Mouse (Mus musculus) megakaryocyte, embryonic 14.5 days (primary cell): Measurements from ENCODE around the gene Rabep2. TPM values are rescaled to one million over a fixed set of nuclear protein-coding genes. Genes with fewer than 3 reads are reported as not detected.

Experiments
- H3K27me3 ChIP-seq: replicated peaks from 2 replicates; pipeline ENCODE3; 2012; ENCODE audit warnings: inconsistent platforms
- H3K36me3 ChIP-seq: replicated peaks from 2 replicates; pipeline ENCODE3; 2012; ENCODE audit warnings: low read length, inconsistent platforms, mixed read lengths
- H3K4me1 ChIP-seq: 2 replicates; pipeline ENCODE4 v1.6.1; 2012; ENCODE audit warnings: inconsistent platforms
- H3K4me3 ChIP-seq: replicated peaks from 2 replicates; pipeline ENCODE3; 2012; ENCODE audit warnings: moderate library complexity, mild to moderate bottlenecking, inconsistent platforms
- H3K9me3 ChIP-seq: 2 replicates; pipeline ENCODE4 v1.6.1; 2012; ENCODE audit warnings: inconsistent platforms
- FLI1 ChIP-seq: IDR thresholded peaks from 2 replicates; pipeline ENCODE4 v1.6.1; 2012; ENCODE audit warnings: low read length, inconsistent platforms, mixed read lengths
- GATA1 ChIP-seq: IDR thresholded peaks from 3 replicates; pipeline ENCODE4 v1.6.1; 2012; ENCODE audit warnings: mixed read lengths, low read length, inconsistent platforms, borderline replicate concordance
- polyA plus RNA-seq: library from polyadenylated mRNA; stranded (reverse); fragments of >175 nt; gene quantifications from 2 replicates; pipeline ENCODE4 v1.2.3, GENCODE M21; 2012; ENCODE audit warnings: low replicate concordance; ENCODE audit not compliant: insufficient read depth

The Rabep2 gene
- polyA plus RNA-seq, 1 experiment: 97.9 TPM

DNA sequence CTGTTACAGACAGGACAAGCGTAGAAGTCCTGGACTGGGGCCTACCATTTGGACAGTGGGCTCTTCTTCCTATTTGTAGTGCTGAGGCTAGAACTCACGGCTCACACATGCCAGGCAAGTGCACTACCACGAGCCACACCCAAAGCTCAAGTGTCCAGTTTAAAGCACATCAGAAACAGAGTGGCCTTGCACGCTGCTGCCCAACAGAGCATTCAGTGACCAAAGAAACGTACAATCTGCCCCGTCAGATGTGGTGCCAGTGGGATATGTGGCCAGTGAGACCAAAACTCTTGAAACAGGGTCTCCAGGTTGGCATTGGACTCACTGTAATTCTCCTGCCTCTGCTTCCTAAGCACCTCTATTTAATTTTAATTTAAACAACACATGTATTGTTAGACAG lies 22.1 kb downstream of the Rabep2 start:
- H3K36me3 ChIP-seq: peaks cover 83% of the 10 kb centered on the region
- H3K9me3 ChIP-seq: no peaks in the 10 kb centered on the region
- H3K4me3 ChIP-seq: no peak overlapping the region
- TF ChIP-seq GATA1 (no peak), FLI1 (no peak)
- H3K4me1 ChIP-seq: peaks cover 52% of the 10 kb centered on the region
- H3K27me3 ChIP-seq: no peaks in the 10 kb centered on the region

DNA sequence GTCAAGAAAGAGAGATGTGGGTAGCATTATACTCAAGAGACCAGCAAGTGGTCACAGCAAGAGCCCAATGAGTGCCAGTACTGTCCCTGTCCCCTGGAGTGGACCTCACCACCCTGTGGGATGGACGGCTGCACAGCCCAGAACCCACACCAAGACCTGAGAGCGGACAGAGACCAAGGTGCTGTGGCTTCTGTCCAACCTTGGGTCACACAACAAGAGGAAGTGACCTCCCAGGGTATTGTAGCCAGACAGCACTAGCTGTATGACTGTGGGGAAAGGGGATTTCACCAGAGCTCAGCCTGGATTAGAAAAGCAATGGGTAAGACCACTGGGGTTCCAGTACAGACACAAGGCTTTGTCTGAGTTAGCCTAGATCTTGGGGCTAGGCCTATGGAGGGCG lies 23.7 kb downstream of the Rabep2 start:
- H3K4me1 ChIP-seq: peaks cover 64% of the 10 kb centered on the region
- H3K4me3 ChIP-seq: no peak overlapping the region
- H3K27me3 ChIP-seq: no peaks in the 10 kb centered on the region
- no peak for TF ChIP-seq FLI1
- TF ChIP-seq GATA1: no peak
- H3K36me3 ChIP-seq: peaks cover 83% of the 10 kb centered on the region
- H3K9me3 ChIP-seq: no peaks in the 10 kb centered on the region

DNA sequence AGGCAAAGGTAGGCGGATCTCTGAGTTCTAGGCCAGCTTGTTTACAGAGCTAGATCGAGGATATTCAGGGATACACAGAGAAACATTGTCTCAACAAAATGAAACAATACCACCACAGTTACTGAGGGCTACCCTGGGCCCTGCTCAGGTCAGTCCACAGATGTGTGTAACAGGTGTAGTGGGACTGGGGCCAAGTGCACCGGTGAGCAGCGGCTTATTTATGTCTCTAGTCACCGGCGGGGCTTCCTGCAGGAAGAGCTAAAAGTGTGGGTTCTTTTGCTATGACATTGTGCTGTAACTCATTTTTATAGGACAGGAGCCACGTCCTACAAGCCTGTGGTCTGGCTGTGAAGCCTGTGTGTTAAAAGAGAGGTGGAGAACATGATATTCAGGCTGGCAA lies 25.3 kb downstream of the Rabep2 start:
- no peak for TF ChIP-seq GATA1
- no peak for TF ChIP-seq FLI1
- no peak overlapping the region for H3K4me3 ChIP-seq
- peaks cover 83% of the 10 kb centered on the region for H3K36me3 ChIP-seq
- peaks cover 73% of the 10 kb centered on the region for H3K4me1 ChIP-seq
- H3K27me3 ChIP-seq: no peaks in the 10 kb centered on the region
- no peaks in the 10 kb centered on the region for H3K9me3 ChIP-seq

DNA sequence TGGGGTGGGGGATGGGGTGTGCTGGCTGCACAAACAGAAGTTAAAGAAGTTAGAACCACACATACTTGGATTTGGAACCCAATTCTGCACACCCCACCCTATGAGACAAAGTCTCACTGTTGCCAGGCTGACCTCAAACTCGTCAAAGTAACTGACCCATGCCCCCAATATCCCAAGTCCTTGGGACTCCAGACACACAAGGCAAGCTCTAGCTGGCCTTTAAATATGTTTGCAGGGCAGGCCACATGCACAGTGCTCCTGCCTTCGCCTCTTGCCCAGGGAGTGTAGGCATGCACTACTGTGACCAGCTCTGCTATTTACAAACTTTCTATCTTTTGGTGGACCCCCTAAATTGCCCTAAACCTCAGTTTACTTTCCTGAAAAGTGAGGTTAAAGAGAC lies 26.7 kb downstream of the Rabep2 start:
- H3K27me3 ChIP-seq: no peaks in the 10 kb centered on the region
- H3K9me3 ChIP-seq: no peaks in the 10 kb centered on the region
- H3K4me1 ChIP-seq: peaks cover 83% of the 10 kb centered on the region
- H3K4me3 ChIP-seq: no peak overlapping the region
- H3K36me3 ChIP-seq: peaks cover 79% of the 10 kb centered on the region
- TF ChIP-seq FLI1: no peak
- no peak for TF ChIP-seq GATA1

DNA sequence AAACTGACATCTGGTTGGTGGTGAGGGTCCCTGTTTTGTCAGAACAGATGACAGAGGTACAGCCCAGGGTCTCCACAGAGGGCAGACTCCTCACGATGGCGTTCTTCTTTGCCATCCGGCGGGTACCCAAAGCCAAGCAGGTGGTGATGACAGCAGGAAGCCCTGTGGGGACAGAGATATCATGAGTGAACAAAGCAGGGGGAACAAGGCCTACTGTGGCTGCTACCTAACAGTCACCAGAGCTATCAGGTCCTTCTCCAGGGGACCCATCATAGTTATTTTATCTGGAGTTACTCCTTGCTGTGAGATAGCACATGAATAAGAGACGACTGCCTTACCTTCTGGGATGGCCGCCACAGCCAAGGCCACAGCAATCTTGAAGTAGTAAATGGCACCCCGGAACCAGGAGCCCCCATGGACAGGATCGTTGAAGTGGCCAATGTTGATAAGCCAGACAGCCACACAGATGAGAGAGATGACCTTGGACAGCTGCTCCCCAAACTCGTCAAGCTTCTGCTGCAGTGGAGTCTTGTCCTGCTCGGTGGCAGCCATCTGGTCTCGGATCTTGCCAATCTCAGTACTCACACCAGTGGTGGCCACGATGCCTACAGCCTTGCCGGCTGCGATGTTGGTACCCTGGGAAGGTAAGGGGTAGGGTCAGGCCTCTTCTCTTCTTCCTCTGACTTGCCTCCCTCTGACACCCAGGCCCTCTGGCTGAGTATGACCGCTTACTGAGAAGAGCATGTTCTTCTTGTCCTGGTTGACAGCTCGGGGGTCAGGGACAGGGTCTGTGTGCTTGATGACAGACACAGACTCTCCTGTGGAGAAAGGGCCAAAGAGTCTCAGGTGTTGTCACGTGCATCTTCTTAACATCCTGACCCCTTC lies 28.1 kb downstream of the Rabep2 start:
- Histone ChIP-seq H3K4me1 (peaks cover 90% of the 10 kb centered on the region), H3K9me3 (no peaks in the 10 kb centered on the region), H3K4me3 (no peak overlapping the region), H3K36me3 (peaks cover 80% of the 10 kb centered on the region), H3K27me3 (peaks cover 6% of the 10 kb centered on the region)
- TF ChIP-seq FLI1 (no peak), GATA1 (no peak)

DNA sequence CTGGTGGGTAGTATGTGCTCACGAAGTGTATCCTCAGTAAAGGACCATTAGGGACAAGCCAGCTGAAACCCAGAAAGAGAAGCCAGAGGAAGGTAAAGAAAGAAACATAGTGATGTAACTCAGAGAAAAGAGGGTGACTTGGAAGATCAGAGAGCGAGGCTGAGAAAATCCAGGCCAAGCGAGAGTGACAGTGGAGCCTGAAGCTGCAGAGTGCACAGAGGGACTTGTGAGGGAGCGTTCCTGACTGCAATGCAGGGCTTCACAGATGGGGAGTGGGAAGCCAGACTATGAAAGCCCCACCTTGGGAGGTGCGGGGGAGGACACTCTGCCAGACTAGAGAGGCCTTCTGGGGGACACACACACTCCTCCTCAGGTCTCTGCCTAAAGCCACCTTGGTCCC lies 29.7 kb downstream of the Rabep2 start:
- Histone ChIP-seq H3K36me3 (peaks cover 75% of the 10 kb centered on the region), H3K27me3 (peaks cover 6% of the 10 kb centered on the region), H3K9me3 (no peaks in the 10 kb centered on the region), H3K4me3 (no peak overlapping the region), H3K4me1 (peaks cover 94% of the 10 kb centered on the region)
- no peak for TF ChIP-seq GATA1

DNA sequence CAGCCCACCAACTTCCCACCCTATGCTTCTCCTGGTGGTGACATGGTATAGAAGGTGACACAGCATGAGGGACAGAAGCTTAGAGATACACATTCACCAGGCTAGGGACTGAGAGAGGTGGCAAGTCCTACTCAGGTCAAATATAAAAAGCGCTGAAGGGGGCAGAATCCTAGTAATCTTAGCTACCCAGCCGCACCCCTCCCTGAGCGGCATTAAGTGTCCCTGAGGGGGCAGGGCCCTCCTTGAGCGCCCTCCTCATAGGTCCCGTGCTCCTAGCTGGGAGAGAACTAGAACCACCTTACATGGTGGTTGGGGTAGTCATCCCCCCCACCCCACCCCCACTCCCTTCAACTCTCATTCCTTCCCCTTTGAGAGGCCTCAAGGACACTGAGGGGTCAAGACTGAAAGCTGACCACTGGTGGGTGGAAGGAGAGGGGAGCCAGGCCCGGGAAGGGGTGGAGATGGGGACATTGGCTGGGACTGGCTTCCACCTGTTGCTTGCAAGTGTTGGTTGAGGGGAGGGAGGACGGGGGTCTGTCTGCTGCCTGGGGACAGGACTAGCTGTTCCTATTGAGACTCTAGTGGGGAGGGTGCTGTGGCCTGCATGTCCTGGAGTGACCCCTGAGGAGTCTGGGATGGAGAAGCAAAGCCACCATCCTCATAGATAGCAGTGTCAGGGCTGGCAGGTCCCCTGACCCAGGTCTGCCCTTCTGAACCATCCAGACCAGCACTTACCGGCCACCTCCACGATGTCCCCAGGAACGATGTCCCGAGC lies 30.5 kb downstream of the Rabep2 start:
- Histone ChIP-seq H3K27me3 (peaks cover 6% of the 10 kb centered on the region), H3K9me3 (no peaks in the 10 kb centered on the region), H3K36me3 (peaks cover 73% of the 10 kb centered on the region), H3K4me1 (peaks cover 95% of the 10 kb centered on the region), H3K4me3 (peak overlapping the region; percentile 71)
- TF ChIP-seq FLI1 (no peak), GATA1 (no peak)

DNA sequence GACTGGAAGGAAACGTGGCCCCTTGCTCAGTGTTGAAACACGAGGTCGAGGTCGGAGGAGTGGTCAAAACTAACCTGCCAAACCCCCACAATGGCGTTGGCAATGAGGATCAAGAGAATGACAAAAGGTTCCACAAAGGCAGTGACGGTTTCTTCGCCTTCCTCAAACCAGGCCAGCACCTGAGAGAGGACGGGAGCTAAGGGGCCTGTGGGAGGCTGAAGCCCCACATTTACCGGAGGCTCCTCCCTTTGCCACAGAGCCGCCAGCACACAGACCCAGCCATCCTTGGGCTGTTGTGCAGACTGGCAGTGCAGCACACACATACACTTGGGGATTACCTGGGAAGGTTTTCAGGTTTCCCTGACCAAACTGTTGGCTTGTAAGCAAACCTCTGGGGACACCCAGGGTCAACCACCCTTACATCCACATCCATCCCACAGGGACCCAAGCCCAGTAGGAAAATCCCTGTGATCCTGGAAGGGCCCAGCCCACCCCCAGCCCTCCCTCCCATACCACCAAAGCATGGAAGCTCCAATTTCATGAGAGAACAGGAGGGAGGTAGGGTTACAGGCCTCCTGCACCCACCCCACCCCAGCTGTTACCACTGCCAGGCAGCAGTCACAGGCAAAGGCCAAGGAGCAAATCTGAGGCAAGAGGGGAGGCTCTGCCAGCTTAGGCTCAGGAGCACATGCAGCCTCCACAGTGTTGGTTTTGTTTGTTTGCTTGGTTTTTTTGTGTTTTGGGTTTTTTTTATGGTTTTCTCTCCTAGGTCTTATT lies 32.3 kb downstream of the Rabep2 start:
- TF ChIP-seq GATA1: no peak
- no peak for TF ChIP-seq FLI1
- Histone ChIP-seq H3K27me3 (peaks cover 6% of the 10 kb centered on the region), H3K4me1 (peaks cover 100% of the 10 kb centered on the region), H3K36me3 (peaks cover 79% of the 10 kb centered on the region), H3K9me3 (no peaks in the 10 kb centered on the region), H3K4me3 (no peak overlapping the region)

DNA sequence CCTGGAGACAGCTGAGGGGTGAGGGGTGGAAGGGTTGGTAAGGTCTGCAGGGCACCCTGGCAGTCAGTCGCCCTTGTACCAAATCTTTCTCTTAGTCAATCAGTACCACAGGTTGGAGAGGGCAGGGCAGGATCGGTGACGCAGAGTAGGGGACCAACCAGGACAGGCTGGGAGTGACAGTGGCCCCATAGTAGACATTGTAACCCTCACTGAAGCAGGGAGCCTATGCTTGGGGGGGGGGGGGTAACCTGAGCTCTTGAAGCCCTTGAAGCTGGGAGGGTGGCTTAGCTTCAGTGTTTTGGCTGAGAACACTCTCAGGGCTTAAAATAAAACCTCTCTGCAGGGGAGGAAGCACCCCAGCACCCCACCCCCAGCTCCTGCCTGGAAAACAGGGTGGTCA lies 33.1 kb downstream of the Rabep2 start:
- no peak overlapping the region for H3K4me3 ChIP-seq
- peaks cover 100% of the 10 kb centered on the region for H3K4me1 ChIP-seq
- H3K27me3 ChIP-seq: peaks cover 6% of the 10 kb centered on the region
- H3K9me3 ChIP-seq: no peaks in the 10 kb centered on the region
- peaks cover 78% of the 10 kb centered on the region for H3K36me3 ChIP-seq
- TF ChIP-seq FLI1 (no peak), GATA1 (no peak)
